Mouse (Mus musculus) stomach, embryonic 16.5 days (tissue): ENCODE results near the gene Nhsl1. TPM values are rescaled to one million over a fixed set of nuclear protein-coding genes. Genes with fewer than 3 reads are reported as not detected.

Source experiments
- ATAC-seq: fragments of 200-750 bp; cut with Nextera tagmentation; 2 replicates; pipeline ENCODE4 v1.8.0; 2017; ENCODE audit warnings: moderate number of reproducible peaks, moderate TSS enrichment; ENCODE audit not compliant: insufficient read depth, low FRiP score
- H3K27ac ChIP-seq: fragments of 300-500 bp; sonication (generic); 2 replicates; pipeline ENCODE4 v1.5.1; 2014; ENCODE audit warnings: low read length
- H3K27me3 ChIP-seq: fragments of 300-500 bp; sonication (generic); 2 replicates; pipeline ENCODE4 v1.6.1; 2014; ENCODE audit warnings: low read length, control low read depth, mixed read lengths; ENCODE audit not compliant: control insufficient read depth, insufficient read depth
- H3K36me3 ChIP-seq: fragments of 300-500 bp; sonication (generic); 2 replicates; pipeline ENCODE4 v1.6.1; 2014; ENCODE audit warnings: low read length; ENCODE audit not compliant: control insufficient read depth, insufficient read depth
- H3K4me1 ChIP-seq: fragments of 300-500 bp; sonication (generic); 2 replicates; pipeline ENCODE4 v1.6.1; 2014; ENCODE audit warnings: low read length, control low read depth, mixed read lengths; ENCODE audit not compliant: control insufficient read depth, insufficient read depth
- H3K4me2 ChIP-seq: fragments of 300-500 bp; sonication (generic); 2 replicates; pipeline ENCODE4 v1.6.1; 2014; ENCODE audit warnings: low read depth, low read length, mixed read lengths
- H3K4me3 ChIP-seq: fragments of 300-500 bp; sonication (generic); replicated peaks from 2 replicates; pipeline ENCODE4 v1.5.1; 2014; ENCODE audit warnings: mild to moderate bottlenecking, low read length
- H3K9ac ChIP-seq: fragments of 300-500 bp; sonication (generic); 2 replicates; pipeline ENCODE4 v1.6.1; 2014; ENCODE audit warnings: low read length
- H3K9me3 ChIP-seq: fragments of 300-500 bp; sonication (generic); replicated peaks from 2 replicates; pipeline ENCODE4 v1.6.1; 2016; ENCODE audit warnings: low read length, control low read depth; ENCODE audit not compliant: control insufficient read depth
- WGBS: fragments of 180-500 bp; shearing (Covaris S2); extraction: QIAGEN DNeasy Blood & Tissue Kit; methylation state at CpG from one replicate; pipeline ENCODE4 v1.1.7; 2014; 5-methylcytosine and 5-hydroxymethylcytosine counted together
- polyA plus RNA-seq: library from polyadenylated mRNA; unstranded; fragments of >200 nt; fragmentation: Nextera tagmentation; extraction: Ambion mirVana; gene quantifications from 2 replicates; pipeline ENCODE4 v1.2.1, GENCODE M21; 2015

The Nhsl1 gene
- polyA plus RNA-seq, 1 experiment from 2014 or later, result 7.0 TPM

- Histone ChIP-seq H3K4me3 (no peak overlapping the region), H3K36me3 (no peaks in the 10 kb centered on the region), H3K27me3 (no peaks in the 10 kb centered on the region), H3K9me3 (no peaks in the 10 kb centered on the region), H3K4me1 (no peaks in the 10 kb centered on the region), H3K4me2 (no peak overlapping the region), H3K9ac (no peak overlapping the region), H3K27ac (no peak overlapping the region)
- no peak for ATAC-seq
- WGBS, result 42% methylated on average over 7 of the region's 7 CpGs
Observed at GRCm38 (mm10) chr10:18418160-18418559, 99.4 kb downstream of the Nhsl1 start.

- Histone ChIP-seq H3K27ac (no peak overlapping the region), H3K9me3 (no peaks in the 10 kb centered on the region), H3K27me3 (no peaks in the 10 kb centered on the region), H3K9ac (no peak overlapping the region), H3K4me1 (no peaks in the 10 kb centered on the region), H3K36me3 (no peaks in the 10 kb centered on the region), H3K4me2 (no peak overlapping the region), H3K4me3 (no peak overlapping the region)
- ATAC-seq, result no peak
- 66% methylated on average over 10 of the region's 10 CpGs for WGBS
Observed at GRCm38 (mm10) chr10:18419508-18419907, 100.7 kb downstream of the Nhsl1 start.

DNA sequence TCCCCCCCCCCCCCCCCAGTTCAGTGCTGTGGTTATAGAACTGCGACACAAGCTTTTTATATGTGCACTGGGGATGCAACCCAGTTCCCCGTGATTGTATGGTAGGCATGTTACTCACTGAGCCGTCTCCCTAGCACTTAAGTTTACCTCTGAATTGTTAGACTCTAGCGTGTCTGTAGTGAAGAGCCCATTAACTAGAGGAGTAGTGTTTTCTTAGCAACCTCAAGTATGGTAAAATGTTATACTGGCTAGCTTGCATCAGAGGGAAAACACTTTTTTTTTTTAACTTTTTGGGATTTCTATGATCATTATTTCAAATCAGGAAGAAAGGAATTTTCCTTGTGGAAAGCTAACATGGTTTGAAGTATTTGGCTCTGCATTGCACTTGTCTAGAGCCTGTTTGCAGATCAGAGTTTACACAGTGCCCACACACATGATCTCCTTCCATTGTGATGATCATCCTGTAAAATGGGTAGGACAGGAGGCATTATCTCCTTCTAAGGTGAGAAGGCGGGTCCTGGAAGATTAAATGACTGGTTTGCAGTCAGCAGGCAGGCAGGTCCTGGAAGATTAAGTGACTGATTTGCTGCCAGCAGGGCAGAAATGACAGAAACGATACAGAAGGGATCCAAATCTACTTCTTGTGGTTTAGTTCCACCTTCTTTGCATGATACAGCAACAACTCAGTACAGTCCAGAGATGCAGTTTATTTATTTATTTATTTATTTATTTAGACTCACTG is 101.6 kb downstream of the Nhsl1 start:
- WGBS, result 86% methylated on average over 6 of the region's 6 CpGs
- ATAC-seq, result no peak
- no peak overlapping the region for H3K27ac ChIP-seq
- no peak overlapping the region for H3K4me3 ChIP-seq
- no peaks in the 10 kb centered on the region for H3K4me1 ChIP-seq
- no peaks in the 10 kb centered on the region for H3K9me3 ChIP-seq
- no peak overlapping the region for H3K9ac ChIP-seq
- no peaks in the 10 kb centered on the region for H3K27me3 ChIP-seq
- H3K4me2 ChIP-seq, result no peak overlapping the region
- H3K36me3 ChIP-seq, result no peaks in the 10 kb centered on the region

DNA sequence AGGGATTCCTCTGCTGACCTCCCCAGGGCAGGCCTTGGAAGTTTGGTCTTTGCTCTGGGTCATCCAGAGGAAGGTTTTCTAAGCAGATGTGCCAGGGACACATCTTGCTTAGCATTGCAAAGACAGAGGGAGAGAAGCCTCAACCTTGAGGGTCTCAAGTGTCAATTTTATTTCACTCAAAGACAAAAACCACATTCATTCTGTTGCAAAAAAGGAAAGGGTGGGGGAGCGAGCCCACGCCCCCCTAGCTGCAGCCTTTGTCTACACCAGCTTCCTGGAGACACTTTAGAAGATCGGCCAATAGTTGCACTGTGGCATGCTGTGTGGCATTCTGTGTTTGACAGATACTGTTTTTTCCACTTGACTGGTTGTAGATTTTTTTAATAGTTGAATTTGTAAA is 104.2 kb downstream of the Nhsl1 start:
- Histone ChIP-seq H3K36me3 (no peaks in the 10 kb centered on the region), H3K4me2 (no peak overlapping the region), H3K4me3 (no peak overlapping the region), H3K9me3 (no peaks in the 10 kb centered on the region), H3K27ac (no peak overlapping the region), H3K9ac (no peak overlapping the region), H3K27me3 (no peaks in the 10 kb centered on the region), H3K4me1 (no peaks in the 10 kb centered on the region)
- no peak for ATAC-seq
- WGBS, result 73% methylated on average over 3 of the region's 3 CpGs

GRCm38 (mm10) chr10:18423557-18423956 is 104.8 kb downstream of the Nhsl1 start:
- Histone ChIP-seq H3K9ac (no peak overlapping the region), H3K27ac (no peak overlapping the region), H3K4me3 (no peak overlapping the region), H3K27me3 (no peaks in the 10 kb centered on the region), H3K4me1 (no peaks in the 10 kb centered on the region), H3K4me2 (no peak overlapping the region), H3K9me3 (no peaks in the 10 kb centered on the region), H3K36me3 (no peaks in the 10 kb centered on the region)
- 64% methylated on average over 9 of the region's 9 CpGs for WGBS
- no peak for ATAC-seq

GRCm38 (mm10) chr10:18427866-18428265 is 109.1 kb downstream of the Nhsl1 start:
- ATAC-seq, result no peak
- H3K27me3 ChIP-seq, result no peaks in the 10 kb centered on the region
- H3K9me3 ChIP-seq, result no peaks in the 10 kb centered on the region; the same call in 1 of the 2 replicates
- WGBS, result 91% methylated on average over 9 of the region's 9 CpGs
- no peak overlapping the region for H3K27ac ChIP-seq
- H3K4me3 ChIP-seq, result no peak overlapping the region
- H3K36me3 ChIP-seq, result 0 out of 2 replicates have a peak, but pooled peaks cover 6% of the 10 kb centered on the region
- no peak overlapping the region for H3K9ac ChIP-seq
- H3K4me2 ChIP-seq, result no peak overlapping the region
- no peaks in the 10 kb centered on the region for H3K4me1 ChIP-seq

- H3K4me3 ChIP-seq, result no peak overlapping the region
Observed at GRCm38 (mm10) chr10:18429533-18429932, 110.7 kb downstream of the Nhsl1 start.

GRCm38 (mm10) chr10:18430141-18430540 is 111.4 kb downstream of the Nhsl1 start:
- 67% methylated on average over 8 of the region's 8 CpGs for WGBS

More at GRCm38 (mm10) chr10:18429533-18429932, 110.7 kb downstream of the Nhsl1 start:
- no peak overlapping the region for H3K9ac ChIP-seq
- no peak for ATAC-seq
- H3K4me1 ChIP-seq, result no peaks in the 10 kb centered on the region
- no peaks in the 10 kb centered on the region for H3K27me3 ChIP-seq
- no peaks in the 10 kb centered on the region; the same call in 1 of the 2 replicates for H3K9me3 ChIP-seq
- H3K36me3 ChIP-seq, result 0 out of 2 replicates have a peak, but pooled peaks cover 6% of the 10 kb centered on the region
- H3K27ac ChIP-seq, result peak overlapping the region; percentile 33; the same call in 1 of the 2 replicates
- no peak overlapping the region for H3K4me2 ChIP-seq
- 93% methylated on average over 3 of the region's 3 CpGs for WGBS

GRCm38 (mm10) chr10:18430973-18431372 is 112.2 kb downstream of the Nhsl1 start:
- H3K4me1 ChIP-seq, result peaks cover 10% of the 10 kb centered on the region
- no peaks in the 10 kb centered on the region; the same call in 1 of the 2 replicates for H3K9me3 ChIP-seq
- H3K36me3 ChIP-seq, result 0 out of 2 replicates have a peak, but pooled peaks cover 6% of the 10 kb centered on the region
- ATAC-seq, result peak; percentile 76
- peak overlapping the region; percentile 67 for H3K9ac ChIP-seq
- H3K4me2 ChIP-seq, result peak overlapping the region; percentile 58
- no peaks in the 10 kb centered on the region for H3K27me3 ChIP-seq
- WGBS, result 5% methylated on average over 18 of the region's 18 CpGs
- peak overlapping the region; percentile 62 for H3K27ac ChIP-seq
- peak overlapping the region; percentile 41 for H3K4me3 ChIP-seq

More at GRCm38 (mm10) chr10:18430141-18430540, 111.4 kb downstream of the Nhsl1 start:
- H3K27ac ChIP-seq, result peak overlapping the region; percentile 62; the same call in 1 of the 2 replicates
- 0 out of 2 replicates have a peak, but pooled peaks cover 6% of the 10 kb centered on the region for H3K36me3 ChIP-seq
- H3K9ac ChIP-seq, result no peak overlapping the region
- peaks cover 6% of the 10 kb centered on the region; the same call in 1 of the 2 replicates for H3K4me1 ChIP-seq
- no peaks in the 10 kb centered on the region for H3K27me3 ChIP-seq
- ATAC-seq, result peak; percentile 51; the same call in 1 of the 2 replicates
- H3K4me3 ChIP-seq, result no peak overlapping the region
- H3K4me2 ChIP-seq, result no peak overlapping the region
- no peaks in the 10 kb centered on the region; the same call in 1 of the 2 replicates for H3K9me3 ChIP-seq
